Mouse (Mus musculus) hindbrain, embryonic 14.5 days (tissue): ENCODE data around the gene Nup160. TPM values are rescaled to one million over a fixed set of nuclear protein-coding genes. Genes with fewer than 3 reads are reported as not detected.

Experiments
- ATAC-seq: fragments of 200-750 bp; cut with Nextera tagmentation; 2 replicates; pipeline ENCODE4 v1.8.0; 2017; ENCODE audit warnings: moderate number of reproducible peaks, mild to moderate bottlenecking, moderate TSS enrichment, moderate library complexity; ENCODE audit not compliant: low FRiP score
- DNase-seq: peaks from one replicate; pipeline ENCODE4 v3.0.0-alpha.2; 2015; ENCODE audit warnings: low spot score
- H3K27ac ChIP-seq: fragments of 300-500 bp; sonication (generic); 2 replicates; pipeline ENCODE4 v1.5.1; 2014; ENCODE audit warnings: mild to moderate bottlenecking, moderate library complexity
- H3K27me3 ChIP-seq: fragments of 300-500 bp; sonication (generic); 2 replicates; pipeline ENCODE4 v1.6.1; 2014; ENCODE audit warnings: mild to moderate bottlenecking, low read length, mixed read lengths; ENCODE audit not compliant: control insufficient read depth, insufficient read depth
- H3K36me3 ChIP-seq: fragments of 300-500 bp; sonication (generic); replicated peaks from 2 replicates; pipeline ENCODE4 v1.6.1; 2014; ENCODE audit not compliant: control insufficient read depth, insufficient read depth
- H3K4me1 ChIP-seq: fragments of 300-500 bp; sonication (generic); replicated peaks from 2 replicates; pipeline ENCODE4 v1.6.1; 2014; ENCODE audit warnings: antibody characterized with exemption, low read length, mixed read lengths; ENCODE audit not compliant: control insufficient read depth, insufficient read depth
- H3K4me2 ChIP-seq: fragments of 300-500 bp; sonication (generic); replicated peaks from 2 replicates; pipeline ENCODE4 v1.6.1; 2014; ENCODE audit warnings: mild to moderate bottlenecking, moderate library complexity
- H3K4me3 ChIP-seq: fragments of 300-500 bp; sonication (generic); replicated peaks from 2 replicates; pipeline ENCODE4 v1.5.1; 2014; ENCODE audit warnings: mild to moderate bottlenecking, low read length
- H3K9ac ChIP-seq: fragments of 300-500 bp; sonication (generic); 2 replicates; pipeline ENCODE4 v1.6.1; 2014
- H3K9me3 ChIP-seq: fragments of 300-500 bp; sonication (generic); 2 replicates; pipeline ENCODE4 v1.6.1; 2016; ENCODE audit warnings: low read length; ENCODE audit not compliant: control insufficient read depth
- WGBS: fragments of 180-500 bp; shearing (Covaris S2); extraction: QIAGEN DNeasy Blood & Tissue Kit; methylation state at CpG from one replicate; pipeline ENCODE4 v1.1.7; 2014; 5-methylcytosine and 5-hydroxymethylcytosine counted together
- polyA plus RNA-seq: library from polyadenylated mRNA; unstranded; fragments of >200 nt; fragmentation: Nextera tagmentation; extraction: Ambion mirVana; gene quantifications from 2 replicates; pipeline ENCODE4 v1.2.1, GENCODE M21; 2014

The Nup160 gene
- 27.6 and 29.9 TPM in 2 replicates for polyA plus RNA-seq

- H3K36me3 ChIP-seq, result 0 out of 2 replicates have a peak, but pooled peaks cover under 1% of the 10 kb centered on the region
- no peaks in the 10 kb centered on the region for H3K27me3 ChIP-seq
- H3K9ac ChIP-seq, result no peak within 1 kb of the TSS
- no peaks in the 10 kb centered on the region for H3K9me3 ChIP-seq
- WGBS, result 74% methylated on average over 8 of the region's 8 CpGs
- peaks cover 12% of the 10 kb centered on the region for H3K4me1 ChIP-seq
- no peak within 1 kb of the TSS for H3K4me3 ChIP-seq
- no peak within 1 kb of the TSS for H3K4me2 ChIP-seq
- no peak for ATAC-seq
- H3K27ac ChIP-seq, result no peak within 1 kb of the TSS
- DNase-seq, result no peak
Measured at GRCm38 (mm10) chr2:90677007-90677406, at the start of gene Nup160. Gene Nup160, plus strand, starts transcription at chr2:90677215.

- Histone ChIP-seq H3K4me3 (no peak overlapping the region), H3K9me3 (no peaks in the 10 kb centered on the region), H3K27ac (no peak overlapping the region), H3K9ac (no peak overlapping the region), H3K4me1 (no peaks in the 10 kb centered on the region), H3K36me3 (no peaks in the 10 kb centered on the region), H3K27me3 (no peaks in the 10 kb centered on the region), H3K4me2 (no peak overlapping the region)
- 94% methylated on average over 5 of the region's 5 CpGs for WGBS
- ATAC-seq, result no peak
- DNase-seq, result no peak
Measured at GRCm38 (mm10) chr2:90628261-90628660, 48.8 kb upstream of the Nup160 start.

GRCm38 (mm10) chr2:90629552-90629951 is 47.5 kb upstream of the Nup160 start:
- DNase-seq (no peak), ATAC-seq (no peak)
- H3K4me2 ChIP-seq, result no peak overlapping the region
- no peaks in the 10 kb centered on the region for H3K27me3 ChIP-seq
- no peak overlapping the region for H3K27ac ChIP-seq
- no peaks in the 10 kb centered on the region for H3K4me1 ChIP-seq
- no peaks in the 10 kb centered on the region for H3K9me3 ChIP-seq
- 65% methylated on average over 2 of the region's 2 CpGs for WGBS
- no peaks in the 10 kb centered on the region for H3K36me3 ChIP-seq
- no peak overlapping the region for H3K9ac ChIP-seq
- H3K4me3 ChIP-seq, result no peak overlapping the region

- no peak overlapping the region for H3K9ac ChIP-seq
- WGBS, result 78% methylated on average over 16 of the region's 16 CpGs
Measured at GRCm38 (mm10) chr2:90631938-90632733, 44.9 kb upstream of the Nup160 start.

GRCm38 (mm10) chr2:90634671-90635070 is 42.3 kb upstream of the Nup160 start:
- Histone ChIP-seq H3K9ac (no peak overlapping the region), H3K27me3 (no peaks in the 10 kb centered on the region), H3K4me3 (no peak overlapping the region), H3K4me2 (no peak overlapping the region), H3K4me1 (no peaks in the 10 kb centered on the region), H3K9me3 (no peaks in the 10 kb centered on the region), H3K27ac (no peak overlapping the region), H3K36me3 (no peaks in the 10 kb centered on the region)
- no peak for DNase-seq
- ATAC-seq, result no peak

More at GRCm38 (mm10) chr2:90631938-90632733, 44.9 kb upstream of the Nup160 start:
- ATAC-seq (no peak), DNase-seq (no peak)
- Histone ChIP-seq H3K9me3 (no peaks in the 10 kb centered on the region), H3K27me3 (no peaks in the 10 kb centered on the region), H3K27ac (no peak overlapping the region), H3K4me3 (no peak overlapping the region), H3K4me1 (no peaks in the 10 kb centered on the region), H3K36me3 (no peaks in the 10 kb centered on the region), H3K4me2 (no peak overlapping the region)

GRCm38 (mm10) chr2:90635085-90635723 is 41.8 kb upstream of the Nup160 start:
- WGBS, result 78% methylated on average over 7 of the region's 7 CpGs
- Histone ChIP-seq H3K9ac (no peak overlapping the region), H3K27ac (no peak overlapping the region), H3K36me3 (no peaks in the 10 kb centered on the region), H3K4me3 (no peak overlapping the region), H3K4me2 (no peak overlapping the region), H3K27me3 (no peaks in the 10 kb centered on the region), H3K4me1 (no peaks in the 10 kb centered on the region), H3K9me3 (no peaks in the 10 kb centered on the region)
- DNase-seq, result no peak
- no peak for ATAC-seq

- H3K9me3 ChIP-seq, result no peaks in the 10 kb centered on the region
- H3K27me3 ChIP-seq, result no peaks in the 10 kb centered on the region
- H3K4me2 ChIP-seq, result no peak overlapping the region
- ATAC-seq, result no peak
- no peaks in the 10 kb centered on the region for H3K4me1 ChIP-seq
- H3K4me3 ChIP-seq, result no peak overlapping the region
- no peak overlapping the region for H3K9ac ChIP-seq
- WGBS, result 93% methylated on average over 7 of the region's 7 CpGs
- no peak for DNase-seq
- no peak overlapping the region for H3K27ac ChIP-seq
- H3K36me3 ChIP-seq, result no peaks in the 10 kb centered on the region
Measured at GRCm38 (mm10) chr2:90636853-90637252, 40.2 kb upstream of the Nup160 start.

GRCm38 (mm10) chr2:90638986-90639746 is 37.8 kb upstream of the Nup160 start:
- Histone ChIP-seq H3K4me3 (no peak overlapping the region), H3K4me1 (no peaks in the 10 kb centered on the region)
- DNase-seq, result no peak

More at GRCm38 (mm10) chr2:90638986-90639746, 37.8 kb upstream of the Nup160 start:
- no peaks in the 10 kb centered on the region for H3K9me3 ChIP-seq
- no peaks in the 10 kb centered on the region for H3K27me3 ChIP-seq
- H3K27ac ChIP-seq, result no peak overlapping the region
- no peaks in the 10 kb centered on the region for H3K36me3 ChIP-seq
- no peak for ATAC-seq
- H3K9ac ChIP-seq, result no peak overlapping the region
- WGBS, result 87% methylated on average over 8 of the region's 8 CpGs
- no peak overlapping the region for H3K4me2 ChIP-seq
